Mouse (Mus musculus): Measurements from ENCODE around the gene Coro2a. TPM values are rescaled to one million over a fixed set of nuclear protein-coding genes. Genes with fewer than 3 reads are reported as not detected.

Gene Coro2a
- polyA plus RNA-seq, 2 experiments, result 2.2 to 3.2 TPM

DNA sequence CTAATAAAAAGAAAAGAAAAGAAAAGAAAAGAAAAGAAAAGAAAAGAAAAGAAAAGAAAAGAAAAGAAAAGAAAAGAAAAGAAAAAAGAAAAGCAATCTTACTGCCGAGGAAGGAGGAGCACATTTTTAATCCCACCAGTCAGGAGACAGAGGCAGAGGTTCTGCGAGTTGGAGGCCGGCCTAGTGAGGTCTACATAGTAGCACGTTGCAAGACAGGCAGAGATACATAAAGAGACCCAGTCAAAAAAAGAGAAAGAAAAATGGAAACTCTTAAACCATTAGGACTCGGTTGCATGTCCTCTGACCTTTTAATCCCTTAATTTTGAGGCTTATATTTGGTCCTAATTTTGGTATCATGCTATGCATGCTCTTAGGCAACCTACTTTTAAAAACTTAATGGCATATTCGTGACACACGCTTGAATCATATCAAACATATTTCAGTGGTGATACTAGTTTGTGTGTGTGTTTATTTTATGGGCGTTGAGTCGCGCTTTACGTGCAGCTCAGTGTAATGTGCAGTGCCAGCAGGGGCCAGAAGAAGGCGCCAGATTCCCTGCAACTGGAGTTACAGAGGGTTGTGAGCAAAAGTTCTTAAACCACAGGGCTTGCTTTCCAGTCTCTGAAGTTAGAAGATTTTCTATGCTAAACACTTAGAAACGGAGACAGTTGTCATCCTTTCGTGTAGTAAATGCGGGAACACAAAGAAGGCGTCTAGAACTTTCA, 94.1 kb downstream of the Coro2a start:
- Histone ChIP-seq H3K4me2 (replicated peaks; ENCODE audit: low read depth, low read length, severe bottlenecking) (peak overlapping the region; percentile 94), H3K4me1 (ENCODE audit: control insufficient read depth, insufficient read depth, low read length) (no peaks in the 10 kb centered on the region), H3K9ac (ENCODE audit: low read depth, low read length, severe bottlenecking) (no peak overlapping the region), H3K27me3 (ENCODE audit: control insufficient read depth, insufficient read depth, low read length) (peaks cover 5% of the 10 kb centered on the region; the same call in 1 of the 2 replicates), H3K9me3 (ENCODE audit: control insufficient read depth, low read length) (no peaks in the 10 kb centered on the region), H3K36me3 (ENCODE audit: control insufficient read depth, insufficient read depth, low read length) (peaks cover 14% of the 10 kb centered on the region), H3K27ac (replicated peaks; ENCODE audit: low read depth, low read length) (no peak overlapping the region), H3K4me3 (replicated peaks; ENCODE audit: low read length) (peak overlapping the region; percentile 65)
- WGBS, result 10% methylated on average over 16 of the region's 16 CpGs
- DNase-seq (ENCODE audit: low spot score) (peak; percentile 75), ATAC-seq (ENCODE audit: low FRiP score, low read depth) (0 out of 2 replicates have a peak, but pooled peaks have one; percentile 38)
- TF ChIP-seq POLR2A (IDR thresholded peaks at IDR 0.05; ENCODE audit: borderline replicate concordance, extremely low read depth, insufficient read depth, insufficient read length), result no peak

DNA sequence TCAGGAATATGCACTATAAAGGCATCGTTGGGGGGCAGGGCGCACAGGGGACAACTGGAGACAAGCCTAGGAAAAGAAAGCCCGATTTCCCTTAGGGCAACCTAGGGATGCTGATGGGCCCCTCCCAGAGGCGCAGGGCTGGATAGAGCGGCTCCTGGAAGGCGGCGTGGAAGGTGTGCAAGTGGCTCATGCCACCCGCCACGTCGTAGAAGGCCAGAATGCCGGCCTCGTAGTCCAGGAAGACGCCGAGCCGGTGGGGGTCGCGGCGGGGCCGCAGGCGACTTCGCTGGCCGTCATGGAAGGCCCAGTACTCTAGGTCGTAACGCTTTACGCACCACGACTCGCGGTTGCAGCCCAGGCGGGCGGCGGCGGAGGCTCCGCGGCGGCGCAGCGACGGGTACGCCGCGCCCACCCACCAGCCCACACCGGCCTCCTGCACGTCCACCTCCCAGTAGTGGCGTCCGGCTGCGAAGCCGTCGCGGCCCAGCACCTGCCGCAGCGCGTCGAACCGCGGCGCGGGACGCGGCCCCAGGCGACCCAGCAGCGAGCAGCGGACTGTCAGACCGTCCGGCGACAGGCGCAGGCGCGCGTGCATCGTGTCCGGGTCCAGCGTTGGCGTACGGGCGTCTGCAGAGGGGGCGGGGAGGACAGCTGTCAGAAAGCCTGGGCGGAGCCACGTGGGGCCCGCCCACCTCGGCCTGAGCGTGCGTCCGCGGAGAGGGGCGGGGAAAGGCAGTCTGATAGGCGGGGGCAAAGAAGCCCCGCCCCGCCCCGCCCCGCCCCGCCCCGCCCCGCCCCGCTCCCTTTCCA, 95.0 kb downstream of the Coro2a start:
- H3K4me3 ChIP-seq (replicated peaks; ENCODE audit: low read length), result peak overlapping the region; percentile 65
- H3K36me3 ChIP-seq (ENCODE audit: control insufficient read depth, insufficient read depth, low read length), result peaks cover 22% of the 10 kb centered on the region
- peak; percentile 96 for ATAC-seq (ENCODE audit: low FRiP score, low read depth)

DNA sequence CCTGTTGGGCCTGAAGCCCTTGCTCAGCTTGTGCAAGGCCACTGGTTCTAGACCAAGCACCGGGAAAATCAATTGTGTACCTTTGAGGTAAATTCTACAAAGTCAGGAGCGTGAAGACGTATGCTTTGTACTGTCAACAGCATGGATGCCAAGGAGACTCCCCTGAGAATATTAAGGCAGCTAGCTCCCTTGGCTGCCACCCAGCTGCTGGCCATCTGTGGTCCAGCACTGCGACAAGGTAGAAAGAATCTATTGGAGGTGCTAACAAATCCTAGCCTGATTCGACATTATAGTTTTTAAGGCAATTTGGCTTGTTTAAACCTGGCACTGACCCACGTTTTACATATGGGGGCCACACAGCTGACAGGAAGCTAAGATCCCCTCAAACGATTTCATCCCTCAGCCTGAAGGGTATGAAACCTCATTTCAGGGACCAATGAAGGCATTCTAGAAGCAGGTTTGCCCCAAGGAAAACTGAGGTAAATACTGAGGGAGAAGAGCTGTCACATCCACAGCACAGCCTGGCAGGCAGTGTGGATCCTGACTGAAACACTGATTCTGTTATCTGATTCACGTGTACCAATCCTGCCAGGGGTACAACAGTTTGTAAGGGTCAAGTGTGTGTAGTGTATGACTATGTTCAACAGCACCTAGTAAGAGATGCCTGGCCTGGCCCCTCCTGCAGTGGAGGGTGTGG, 96.5 kb downstream of the Coro2a start:
- Histone ChIP-seq H3K9ac (ENCODE audit: low read depth, low read length, severe bottlenecking) (no peak overlapping the region), H3K4me3 (replicated peaks; ENCODE audit: low read length) (no peak overlapping the region), H3K4me1 (ENCODE audit: control insufficient read depth, insufficient read depth, low read length) (no peaks in the 10 kb centered on the region), H3K27me3 (ENCODE audit: control insufficient read depth, insufficient read depth, low read length) (peaks cover 5% of the 10 kb centered on the region; the same call in 1 of the 2 replicates), H3K4me2 (replicated peaks; ENCODE audit: low read depth, low read length, severe bottlenecking) (no peak overlapping the region), H3K9me3 (ENCODE audit: control insufficient read depth, low read length) (no peaks in the 10 kb centered on the region), H3K27ac (replicated peaks; ENCODE audit: low read depth, low read length) (no peak overlapping the region), H3K36me3 (ENCODE audit: control insufficient read depth, insufficient read depth, low read length) (peaks cover 37% of the 10 kb centered on the region)
- no peak for TF ChIP-seq POLR2A (IDR thresholded peaks at IDR 0.05; ENCODE audit: borderline replicate concordance, extremely low read depth, insufficient read depth, insufficient read length)
- WGBS, result 52% methylated on average over 8 of the region's 8 CpGs
- ATAC-seq (ENCODE audit: low FRiP score, low read depth) (no peak), DNase-seq (ENCODE audit: low spot score) (no peak)

More for the DNA sequence above, 95.0 kb downstream of the Coro2a start:
- peak overlapping the region; percentile 94 for H3K4me2 ChIP-seq (replicated peaks; ENCODE audit: low read depth, low read length, severe bottlenecking)
- DNase-seq (ENCODE audit: low spot score), result peak; percentile 94
- H3K4me1 ChIP-seq (ENCODE audit: control insufficient read depth, insufficient read depth, low read length), result no peaks in the 10 kb centered on the region
- TF ChIP-seq POLR2A (IDR thresholded peaks at IDR 0.05; ENCODE audit: borderline replicate concordance, extremely low read depth, insufficient read depth, insufficient read length), result 0 out of 2 replicates have a peak, but pooled peaks have one; percentile 12
- H3K27me3 ChIP-seq (ENCODE audit: control insufficient read depth, insufficient read depth, low read length), result peaks cover 5% of the 10 kb centered on the region; the same call in 1 of the 2 replicates
- peak overlapping the region; percentile 45 for H3K9ac ChIP-seq (ENCODE audit: low read depth, low read length, severe bottlenecking)
- H3K27ac ChIP-seq (replicated peaks; ENCODE audit: low read depth, low read length), result no peak overlapping the region
- 1% methylated on average over 70 of the region's 94 CpGs for WGBS
- H3K9me3 ChIP-seq (ENCODE audit: control insufficient read depth, low read length), result no peaks in the 10 kb centered on the region

DNA sequence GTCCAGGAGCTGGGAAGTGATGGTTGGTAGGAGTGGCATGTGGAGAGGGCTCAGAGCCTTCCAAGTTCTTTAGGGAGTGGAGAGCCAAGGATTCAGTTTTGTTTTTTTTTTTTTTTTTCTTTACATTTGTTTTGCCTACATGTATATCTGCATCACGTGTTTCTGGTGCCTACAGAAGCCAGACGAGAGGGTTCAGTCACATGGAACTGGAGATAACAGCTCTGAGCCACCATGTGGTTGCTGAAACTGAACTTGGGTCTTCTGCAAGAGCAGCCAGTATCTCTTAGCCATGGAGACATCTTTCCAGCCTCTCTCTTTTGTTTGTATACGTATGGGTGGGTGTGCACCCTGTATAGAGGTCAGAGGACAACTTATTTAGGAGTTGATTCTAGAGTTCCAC, 98.1 kb downstream of the Coro2a start:
- no peak for TF ChIP-seq POLR2A (IDR thresholded peaks at IDR 0.05; ENCODE audit: borderline replicate concordance, extremely low read depth, insufficient read depth, insufficient read length)
- no peak overlapping the region for H3K4me2 ChIP-seq (replicated peaks; ENCODE audit: low read depth, low read length, severe bottlenecking)
- DNase-seq (ENCODE audit: low spot score) (no peak), ATAC-seq (ENCODE audit: low FRiP score, low read depth) (no peak)
- H3K4me1 ChIP-seq (ENCODE audit: control insufficient read depth, insufficient read depth, low read length), result no peaks in the 10 kb centered on the region
- peaks cover 5% of the 10 kb centered on the region; the same call in 1 of the 2 replicates for H3K27me3 ChIP-seq (ENCODE audit: control insufficient read depth, insufficient read depth, low read length)
- H3K9ac ChIP-seq (ENCODE audit: low read depth, low read length, severe bottlenecking), result no peak overlapping the region
- H3K36me3 ChIP-seq (ENCODE audit: control insufficient read depth, insufficient read depth, low read length), result peaks cover 50% of the 10 kb centered on the region
- 94% methylated on average over 3 of the region's 3 CpGs for WGBS
- H3K9me3 ChIP-seq (ENCODE audit: control insufficient read depth, low read length), result no peaks in the 10 kb centered on the region
- no peak overlapping the region for H3K4me3 ChIP-seq (replicated peaks; ENCODE audit: low read length)
- H3K27ac ChIP-seq (replicated peaks; ENCODE audit: low read depth, low read length), result no peak overlapping the region

Measured in limb, embryonic 14.5 days (tissue).